Mouse (Mus musculus) lung, adult 18-20 months (tissue): ENCODE results near the gene Ppil1.
"Not testable (repeated sequence)": the region's sequence is repeated elsewhere in the genome, so short reads cannot be mapped to it uniquely, and the experiment has no call there.

ENCODE experiments used
- DNase-seq, 2 experiments: peaks; one replicate each; pipeline ENCODE4 v3.0.0; 2022; ENCODE audit warnings: mixed read lengths in 2 of 2

The Ppil1 gene

GRCm38 (mm10) chr17:29251006-29251405 lies 13.0 kb downstream of the Ppil1 start:
- DNase-seq: not testable (repeated sequence)

- peak; percentile 32 to 47 for DNase-seq
Observed at GRCm38 (mm10) chr17:29249512-29249911, 14.5 kb downstream of the Ppil1 start.

GRCm38 (mm10) chr17:29247881-29248280 lies 16.1 kb downstream of the Ppil1 start:
- DNase-seq: no peak

GRCm38 (mm10) chr17:29246602-29247001 lies 17.4 kb downstream of the Ppil1 start:
- peak; percentile 29 to 62 for DNase-seq

GRCm38 (mm10) chr17:29245725-29246124 lies 18.3 kb downstream of the Ppil1 start:
- DNase-seq: peak; percentile 64 to 68

GRCm38 (mm10) chr17:29244912-29245311 lies 19.1 kb downstream of the Ppil1 start:
- DNase-seq: no peak

GRCm38 (mm10) chr17:29238421-29238945 lies 25.5 kb downstream of the Ppil1 start:
- DNase-seq: no peak

- no peak for DNase-seq
Observed at GRCm38 (mm10) chr17:29237772-29238420, 26.1 kb downstream of the Ppil1 start, which contains the start of gene Cpne5. Gene Cpne5 (minus strand): TSS chr17:29238167.

GRCm38 (mm10) chr17:29237267-29237771 lies 26.7 kb downstream of the Ppil1 start:
- DNase-seq: no peak

- no peak for DNase-seq
Observed at GRCm38 (mm10) chr17:29236111-29236510, 27.9 kb downstream of the Ppil1 start.

GRCm38 (mm10) chr17:29231109-29231508 lies 32.9 kb downstream of the Ppil1 start:
- no peak for DNase-seq

GRCm38 (mm10) chr17:29220631-29221030 lies 43.4 kb downstream of the Ppil1 start:
- DNase-seq: no peak

- DNase-seq: no peak
Observed at GRCm38 (mm10) chr17:29218017-29218416, 46.0 kb downstream of the Ppil1 start.

GRCm38 (mm10) chr17:29216078-29216477 lies 47.9 kb downstream of the Ppil1 start:
- no peak for DNase-seq

GRCm38 (mm10) chr17:29214655-29215054 lies 49.3 kb downstream of the Ppil1 start:
- no peak for DNase-seq

- no peak for DNase-seq
Observed at GRCm38 (mm10) chr17:29214193-29214456, 49.9 kb downstream of the Ppil1 start.

GRCm38 (mm10) chr17:29213381-29214192 lies 50.4 kb downstream of the Ppil1 start:
- peak in 1 of 2 experiments; percentile 18 for DNase-seq

- DNase-seq: no peak
Observed at GRCm38 (mm10) chr17:29211836-29212235, 52.1 kb downstream of the Ppil1 start.

GRCm38 (mm10) chr17:29210037-29210436 lies 53.9 kb downstream of the Ppil1 start:
- DNase-seq: no peak

GRCm38 (mm10) chr17:29206052-29206451 lies 57.9 kb downstream of the Ppil1 start:
- no peak for DNase-seq

GRCm38 (mm10) chr17:29202604-29203003 lies 61.4 kb downstream of the Ppil1 start:
- no peak for DNase-seq
